Mouse (Mus musculus): ENCODE results near the gene Blvrb. TPM values are rescaled to one million over a fixed set of nuclear protein-coding genes. Genes with fewer than 3 reads are reported as not detected.

The Blvrb gene
- total and polyA plus RNA-seq, 2 experiments from 2014 or later = 19.7 to 23.4 TPM

- Histone ChIP-seq H3K9ac (replicated peaks; ENCODE audit: low read length) (no peak overlapping the region; the same call in 1 of the 2 replicates), H3K4me3 (ENCODE audit: low read length) (peak overlapping the region; percentile 36), H3K27me3 (ENCODE audit: insufficient read depth, low read length) (peaks cover 48% of the 10 kb centered on the region), H3K9me3 (ENCODE audit: low read length) (no peaks in the 10 kb centered on the region), H3K27ac (no peak overlapping the region), H3K36me3 (ENCODE audit: insufficient read depth, low read length) (peaks cover 10% of the 10 kb centered on the region; the same call in 1 of the 2 replicates), H3K4me2 (ENCODE audit: low read depth, low read length) (peak overlapping the region; percentile 55), H3K4me1 (ENCODE audit: insufficient read depth, low read length) (no peaks in the 10 kb centered on the region)
- WGBS = 11% methylated on average over 92 of the region's 96 CpGs
- DNase-seq (ENCODE audit: low spot score) (peak; percentile 73), ATAC-seq (peak; percentile 58)
- peak; percentile 70 for TF ChIP-seq CTCF (IDR thresholded peaks at IDR 0.05; ENCODE audit: low read depth)
These were observed 39.2 kb upstream of the Blvrb start for GRCm38 (mm10) chr7:27408379-27409176.

GRCm38 (mm10) chr7:27417151-27417550 lies 30.6 kb upstream of the Blvrb start:
- DNase-seq (ENCODE audit: low spot score) (no peak), ATAC-seq (no peak)
- H3K27me3 ChIP-seq (ENCODE audit: insufficient read depth, low read length) = no peaks in the 10 kb centered on the region
- no peak overlapping the region for H3K4me2 ChIP-seq (ENCODE audit: low read depth, low read length)
- no peaks in the 10 kb centered on the region for H3K9me3 ChIP-seq (ENCODE audit: low read length)
- no peak overlapping the region for H3K4me3 ChIP-seq (ENCODE audit: low read length)
- 82% methylated on average over 2 of the region's 2 CpGs for WGBS
- no peaks in the 10 kb centered on the region for H3K4me1 ChIP-seq (ENCODE audit: insufficient read depth, low read length)
- peaks cover 4% of the 10 kb centered on the region; the same call in 1 of the 2 replicates for H3K36me3 ChIP-seq (ENCODE audit: insufficient read depth, low read length)
- H3K9ac ChIP-seq (replicated peaks; ENCODE audit: low read length) = no peak overlapping the region
- H3K27ac ChIP-seq = no peak overlapping the region
- no peak for TF ChIP-seq CTCF (IDR thresholded peaks at IDR 0.05; ENCODE audit: low read depth)

- Histone ChIP-seq H3K27me3 (ENCODE audit: insufficient read depth, low read length) (no peaks in the 10 kb centered on the region), H3K4me2 (ENCODE audit: low read depth, low read length) (no peak overlapping the region), H3K9me3 (ENCODE audit: low read length) (no peaks in the 10 kb centered on the region), H3K36me3 (ENCODE audit: insufficient read depth, low read length) (peaks cover 9% of the 10 kb centered on the region; the same call in 1 of the 2 replicates), H3K4me3 (ENCODE audit: low read length) (no peak overlapping the region), H3K27ac (no peak overlapping the region), H3K9ac (replicated peaks; ENCODE audit: low read length) (no peak overlapping the region), H3K4me1 (ENCODE audit: insufficient read depth, low read length) (no peaks in the 10 kb centered on the region)
- TF ChIP-seq CTCF (IDR thresholded peaks at IDR 0.05; ENCODE audit: low read depth) = no peak; the same call in 1 of the 2 replicates
- WGBS = 82% methylated on average over 3 of the region's 3 CpGs
- ATAC-seq (no peak), DNase-seq (ENCODE audit: low spot score) (no peak)
These were observed 28.7 kb upstream of the Blvrb start for GRCm38 (mm10) chr7:27419101-27419500.

- no peaks in the 10 kb centered on the region for H3K27me3 ChIP-seq (ENCODE audit: insufficient read depth, low read length)
- H3K4me1 ChIP-seq (ENCODE audit: insufficient read depth, low read length) = no peaks in the 10 kb centered on the region
- H3K36me3 ChIP-seq (ENCODE audit: insufficient read depth, low read length) = peaks cover 5% of the 10 kb centered on the region; the same call in 1 of the 2 replicates
- no peak for TF ChIP-seq CTCF (IDR thresholded peaks at IDR 0.05; ENCODE audit: low read depth)
- DNase-seq (ENCODE audit: low spot score) = no peak
- H3K4me2 ChIP-seq (ENCODE audit: low read depth, low read length) = no peak overlapping the region
- no peak overlapping the region for H3K4me3 ChIP-seq (ENCODE audit: low read length)
- WGBS = 81% methylated on average over 12 of the region's 12 CpGs
- H3K9me3 ChIP-seq (ENCODE audit: low read length) = no peaks in the 10 kb centered on the region
- no peak overlapping the region for H3K27ac ChIP-seq
- ATAC-seq = no peak
- no peak overlapping the region for H3K9ac ChIP-seq (replicated peaks; ENCODE audit: low read length)
These were observed 24.0 kb upstream of the Blvrb start for GRCm38 (mm10) chr7:27423556-27424326.

- Histone ChIP-seq H3K27ac (peak overlapping the region; percentile 17; the same call in 1 of the 2 replicates), H3K4me2 (ENCODE audit: low read depth, low read length) (no peak overlapping the region), H3K27me3 (ENCODE audit: insufficient read depth, low read length) (no peaks in the 10 kb centered on the region), H3K4me3 (ENCODE audit: low read length) (no peak overlapping the region), H3K9ac (replicated peaks; ENCODE audit: low read length) (no peak overlapping the region), H3K9me3 (ENCODE audit: low read length) (no peaks in the 10 kb centered on the region), H3K4me1 (ENCODE audit: insufficient read depth, low read length) (no peaks in the 10 kb centered on the region), H3K36me3 (ENCODE audit: insufficient read depth, low read length) (peaks cover 5% of the 10 kb centered on the region; the same call in 1 of the 2 replicates)
- DNase-seq (ENCODE audit: low spot score) (peak; percentile 46), ATAC-seq (peak; percentile 58)
- no peak for TF ChIP-seq CTCF (IDR thresholded peaks at IDR 0.05; ENCODE audit: low read depth)
- 58% methylated on average over 1 of the region's 1 CpGs for WGBS
These were observed 20.4 kb upstream of the Blvrb start for GRCm38 (mm10) chr7:27427387-27427786.

- TF ChIP-seq CTCF (IDR thresholded peaks at IDR 0.05; ENCODE audit: low read depth) = no peak
- Histone ChIP-seq H3K9ac (replicated peaks; ENCODE audit: low read length) (no peak overlapping the region), H3K9me3 (ENCODE audit: low read length) (no peaks in the 10 kb centered on the region), H3K27ac (peak overlapping the region; percentile 17; the same call in 1 of the 2 replicates), H3K4me2 (ENCODE audit: low read depth, low read length) (no peak overlapping the region), H3K4me1 (ENCODE audit: insufficient read depth, low read length) (no peaks in the 10 kb centered on the region), H3K4me3 (ENCODE audit: low read length) (no peak overlapping the region), H3K27me3 (ENCODE audit: insufficient read depth, low read length) (no peaks in the 10 kb centered on the region), H3K36me3 (ENCODE audit: insufficient read depth, low read length) (peaks cover 5% of the 10 kb centered on the region; the same call in 1 of the 2 replicates)
- DNase-seq (ENCODE audit: low spot score) (no peak), ATAC-seq (no peak)
- WGBS = 61% methylated on average over 11 of the region's 11 CpGs
These were observed 19.8 kb upstream of the Blvrb start for GRCm38 (mm10) chr7:27428002-27428401.

Measured in hindbrain, postnatal 0 days (tissue).